Mouse (Mus musculus): ENCODE results near the gene Il1r1.
"Not testable (repeated sequence)": the region's sequence is repeated elsewhere in the genome, so short reads cannot be mapped to it uniquely, and the experiment has no call there.

Gene Il1r1

DNA sequence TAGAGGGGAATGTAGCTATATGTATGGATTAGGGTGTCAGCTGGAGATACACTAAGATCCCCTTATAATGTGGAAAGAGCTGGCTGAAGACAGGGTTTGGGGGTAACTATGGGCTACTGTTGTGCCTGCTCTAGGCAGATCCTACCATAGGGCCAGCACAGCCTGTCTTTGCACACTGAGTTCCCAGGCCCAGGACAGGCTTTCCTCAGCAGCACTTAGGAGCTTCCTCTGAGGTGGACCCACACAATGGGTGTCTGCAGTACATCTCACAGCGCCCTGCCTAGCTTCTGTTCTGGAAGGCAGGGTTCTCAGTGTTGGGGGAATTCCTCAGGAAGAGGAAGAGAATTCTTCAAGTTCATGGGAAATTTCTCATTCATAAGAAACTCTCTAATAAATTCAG is 48.6 kb downstream of the Il1r1 start:
- DNase-seq = no peak

DNA sequence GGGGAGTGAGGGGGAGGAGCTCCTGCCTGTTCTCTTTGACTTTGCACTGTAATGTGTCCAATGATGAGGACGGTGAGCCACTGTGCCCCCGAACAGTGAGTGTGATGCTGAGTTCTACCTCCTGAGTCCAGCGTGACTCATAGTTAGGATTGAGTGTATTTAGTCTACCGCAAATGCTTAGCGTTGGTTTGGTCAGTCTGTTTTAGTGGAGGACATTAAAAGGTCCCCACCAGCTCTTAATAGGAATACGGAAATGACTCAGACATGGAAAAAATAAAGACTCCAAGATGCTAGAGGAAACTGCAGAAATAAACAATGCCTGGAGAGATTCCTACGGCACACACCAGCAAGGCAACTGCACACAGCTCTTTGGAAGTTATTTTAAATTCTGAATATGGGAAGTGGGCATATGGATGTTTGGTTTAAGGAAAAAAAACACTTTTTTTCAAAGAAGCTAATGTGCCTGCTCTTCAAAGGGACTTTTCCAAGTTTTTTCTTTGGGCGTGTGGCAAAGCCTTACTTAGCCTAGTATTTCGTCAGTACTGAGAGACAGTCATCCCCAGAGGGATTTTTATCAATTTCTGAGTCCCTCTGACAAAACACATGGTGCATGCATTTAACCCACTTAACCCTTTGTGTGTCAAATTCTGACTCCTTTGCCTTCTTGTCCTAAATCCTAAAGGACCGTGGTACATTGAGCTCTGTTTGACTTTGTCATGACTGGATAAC is 50.6 kb downstream of the Il1r1 start:
- DNase-seq = no peak

GRCm38 (mm10) chr1:40277944-40278343 is 53.1 kb downstream of the Il1r1 start:
- no peak for DNase-seq

GRCm38 (mm10) chr1:40278720-40279119 is 53.8 kb downstream of the Il1r1 start:
- DNase-seq = no peak

DNA sequence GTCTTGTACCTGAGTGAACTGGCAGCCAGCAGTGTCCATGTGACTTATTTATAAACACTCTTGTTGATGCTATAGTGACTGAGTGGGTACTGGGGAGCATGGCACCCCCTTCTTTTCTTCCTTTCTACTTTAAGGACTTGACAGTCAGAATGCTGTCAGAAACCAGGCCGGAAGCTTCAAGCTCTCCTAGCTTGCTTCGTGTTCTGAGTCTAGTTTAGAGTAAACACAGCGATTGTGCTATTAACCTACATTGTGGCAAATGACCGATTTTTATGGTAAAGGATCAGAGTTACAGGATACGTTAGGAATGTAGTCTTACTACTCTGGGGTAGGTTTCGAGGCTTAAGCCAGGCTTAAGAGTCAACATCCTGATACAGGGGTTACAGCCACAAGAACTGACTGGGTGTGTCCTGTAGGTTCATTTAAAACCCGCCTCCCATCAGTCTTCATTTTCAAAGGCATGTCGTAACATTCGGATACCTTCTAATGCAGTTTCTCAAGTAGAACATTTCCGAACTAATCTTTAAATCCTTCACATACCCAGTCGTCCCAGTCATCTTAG is 54.4 kb downstream of the Il1r1 start:
- no peak for DNase-seq

DNA sequence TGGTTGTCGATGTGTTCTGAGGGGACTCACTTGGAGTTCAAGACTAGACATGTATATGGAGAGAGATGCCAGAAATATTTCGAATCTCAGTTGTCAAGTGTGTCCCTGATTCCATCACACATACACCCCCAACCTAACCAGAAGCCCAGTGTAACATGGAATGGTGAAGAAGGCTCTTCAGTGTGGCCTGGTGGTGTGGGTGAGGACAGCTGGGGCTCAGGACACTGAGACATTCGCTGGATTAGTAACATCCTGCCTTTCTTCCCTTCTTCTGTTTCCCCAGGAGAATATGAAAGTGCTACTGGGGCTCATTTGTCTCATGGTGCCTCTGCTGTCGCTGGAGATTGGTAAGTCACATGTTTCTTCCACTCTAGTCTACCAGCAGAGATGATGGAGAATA is 57.1 kb downstream of the Il1r1 start:
- no peak for DNase-seq

GRCm38 (mm10) chr1:40282394-40282793 is 57.5 kb downstream of the Il1r1 start:
- no peak for DNase-seq

- no peak for DNase-seq
These were observed 59.1 kb downstream of the Il1r1 start for GRCm38 (mm10) chr1:40283995-40284394.

DNA sequence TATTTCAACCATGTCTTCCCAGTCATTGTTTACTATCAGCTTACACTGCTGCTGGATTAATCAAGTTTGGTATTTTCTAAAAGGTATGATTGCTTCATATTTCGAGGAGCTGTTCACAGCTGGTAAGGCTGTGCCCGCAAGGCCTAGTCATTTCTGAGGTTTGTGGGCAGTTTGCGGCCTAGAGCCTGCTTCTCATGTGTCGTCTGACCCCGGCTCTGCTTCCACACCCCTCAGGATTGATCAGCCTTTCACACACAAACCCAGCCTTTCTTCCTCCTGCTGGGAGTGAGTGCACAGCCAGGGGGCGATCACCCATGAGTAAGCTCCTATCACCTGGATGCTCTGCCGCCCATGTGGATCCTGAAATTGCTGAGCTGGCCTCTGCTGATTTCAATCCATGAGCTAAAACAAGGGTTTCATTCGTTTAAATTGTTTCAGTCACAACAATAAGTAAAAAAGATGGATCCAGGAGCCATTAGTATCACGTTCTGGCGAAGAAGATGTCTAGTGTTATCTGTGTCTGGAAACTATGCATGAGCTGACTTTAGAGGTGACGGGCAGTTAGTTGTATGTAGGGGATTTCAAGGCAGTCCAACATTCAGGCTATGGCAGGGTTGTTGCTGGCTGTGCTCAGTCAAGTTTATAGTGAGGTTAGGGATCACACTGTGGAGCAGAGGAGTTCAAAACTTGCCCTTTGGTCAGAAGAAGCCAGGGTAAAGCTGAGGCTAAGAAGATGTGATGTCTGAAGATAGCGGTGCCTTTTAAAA is 65.8 kb downstream of the Il1r1 start:
- no peak for DNase-seq

- no peak for DNase-seq
These were observed 67.4 kb downstream of the Il1r1 start for GRCm38 (mm10) chr1:40292231-40292630.

GRCm38 (mm10) chr1:40293891-40294290 is 69.0 kb downstream of the Il1r1 start:
- DNase-seq = no peak

DNA sequence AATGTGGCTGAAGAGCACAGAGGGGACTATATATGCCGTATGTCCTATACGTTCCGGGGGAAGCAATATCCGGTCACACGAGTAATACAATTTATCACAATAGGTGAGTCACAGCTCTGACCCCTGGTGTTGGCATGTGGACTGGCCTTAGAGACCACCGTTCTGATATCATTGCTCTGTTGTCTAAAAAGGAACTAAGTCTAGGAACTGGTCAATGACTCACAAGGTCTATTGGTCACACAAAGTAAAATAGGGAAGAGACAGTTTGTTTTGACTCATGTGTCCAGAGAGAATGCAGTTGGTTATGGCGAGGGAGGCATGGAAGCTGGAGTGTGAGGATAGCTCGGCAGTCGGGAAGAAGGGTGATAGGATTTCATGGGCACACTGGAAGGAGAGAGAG is 69.9 kb downstream of the Il1r1 start:
- no peak for DNase-seq

DNA sequence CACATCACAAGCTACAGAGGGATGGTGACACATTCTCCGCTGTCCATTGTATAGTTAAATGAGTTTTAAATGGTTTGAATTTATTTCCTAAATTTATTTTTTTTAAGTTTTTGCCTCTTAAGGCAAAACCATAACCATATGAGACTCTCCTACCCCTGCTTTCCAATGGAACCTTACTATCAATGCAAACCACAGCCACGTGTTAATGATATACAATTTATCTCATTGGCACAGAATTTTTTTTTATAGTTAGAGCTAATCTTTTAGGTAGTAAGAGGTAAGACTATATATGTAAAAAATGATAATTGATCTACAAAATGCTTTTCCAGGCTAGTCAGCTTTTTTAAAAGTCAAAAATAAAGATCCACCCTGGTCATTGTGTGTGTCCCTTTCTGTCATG is 73.2 kb downstream of the Il1r1 start:
- no peak for DNase-seq

DNA sequence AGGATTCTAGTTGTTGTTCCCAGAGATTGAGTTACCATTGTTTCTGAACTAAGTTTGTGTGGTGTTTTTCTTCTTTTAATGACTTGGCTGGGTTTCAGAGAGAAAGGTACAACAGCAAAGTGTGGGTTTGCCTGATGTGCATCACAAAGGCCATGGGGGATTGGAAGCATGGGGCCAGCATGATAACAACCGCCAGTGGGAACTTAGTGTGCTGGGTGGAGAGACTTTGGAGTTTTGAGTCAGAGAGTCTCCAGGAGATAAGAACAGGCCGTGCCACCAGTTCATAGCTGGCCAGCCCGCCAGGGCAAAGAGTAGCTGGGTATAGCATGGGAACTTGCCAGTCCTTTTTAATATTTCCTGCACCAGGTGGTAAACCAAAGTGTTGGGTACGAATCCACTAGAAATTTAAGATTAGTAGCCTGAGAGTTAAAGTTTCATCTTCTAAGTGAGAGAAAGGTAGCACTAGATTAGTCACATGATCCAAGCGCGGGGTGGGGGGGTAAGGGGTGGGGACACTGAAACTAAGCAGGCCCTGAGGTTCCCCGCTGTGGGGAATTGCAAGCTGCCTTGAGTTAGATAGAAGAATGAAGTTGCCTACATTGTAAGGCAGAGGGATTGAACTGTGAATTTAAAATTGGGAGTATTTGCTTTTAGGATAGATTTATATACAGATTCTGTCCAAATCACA is 78.4 kb downstream of the Il1r1 start:
- DNase-seq = no peak

- not testable (repeated sequence) for DNase-seq
These were observed 79.4 kb downstream of the Il1r1 start for GRCm38 (mm10) chr1:40304321-40304720.

DNA sequence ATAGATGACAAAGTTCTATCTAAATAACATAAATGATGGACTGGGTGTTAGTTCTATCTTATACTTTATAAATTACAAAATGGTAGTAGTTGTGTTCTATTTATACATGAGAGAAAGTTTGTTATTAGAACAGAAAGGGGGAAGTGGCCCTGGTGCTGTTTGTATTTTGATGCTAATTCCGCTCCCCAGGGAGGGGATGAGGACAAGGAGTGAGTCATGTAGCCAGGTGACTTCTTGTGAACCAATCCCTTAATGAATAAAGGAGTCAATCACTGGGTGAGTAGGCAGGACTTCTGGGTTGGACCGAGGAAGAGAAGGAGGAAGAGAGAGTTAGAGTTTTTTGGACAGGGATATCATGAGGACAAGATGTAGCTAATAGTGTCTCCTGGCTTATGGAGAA is 81.2 kb downstream of the Il1r1 start:
- no peak for DNase-seq

GRCm38 (mm10) chr1:40311123-40311522 is 86.2 kb downstream of the Il1r1 start:
- DNase-seq = no peak

DNA sequence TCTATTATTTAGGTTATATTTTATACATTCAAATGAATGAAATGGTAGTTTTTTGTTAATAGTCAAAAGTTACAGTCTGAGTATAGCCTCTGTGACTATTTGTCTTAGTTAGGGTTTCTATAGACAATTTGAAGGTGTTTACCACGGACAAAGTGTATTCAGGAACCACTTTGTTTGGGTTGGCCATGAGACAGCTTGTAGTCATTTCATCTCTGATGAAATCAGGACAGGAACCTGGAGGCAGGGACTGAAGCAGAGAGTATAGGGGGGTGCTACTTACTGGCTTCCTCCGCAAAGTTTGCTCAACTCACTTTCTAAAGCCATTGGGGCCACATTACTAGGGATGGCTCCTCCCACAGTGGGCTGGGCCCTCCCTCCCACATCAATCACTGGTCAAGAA is 86.7 kb downstream of the Il1r1 start:
- no peak for DNase-seq

GRCm38 (mm10) chr1:40314016-40314415 is 89.1 kb downstream of the Il1r1 start:
- DNase-seq = no peak

DNA sequence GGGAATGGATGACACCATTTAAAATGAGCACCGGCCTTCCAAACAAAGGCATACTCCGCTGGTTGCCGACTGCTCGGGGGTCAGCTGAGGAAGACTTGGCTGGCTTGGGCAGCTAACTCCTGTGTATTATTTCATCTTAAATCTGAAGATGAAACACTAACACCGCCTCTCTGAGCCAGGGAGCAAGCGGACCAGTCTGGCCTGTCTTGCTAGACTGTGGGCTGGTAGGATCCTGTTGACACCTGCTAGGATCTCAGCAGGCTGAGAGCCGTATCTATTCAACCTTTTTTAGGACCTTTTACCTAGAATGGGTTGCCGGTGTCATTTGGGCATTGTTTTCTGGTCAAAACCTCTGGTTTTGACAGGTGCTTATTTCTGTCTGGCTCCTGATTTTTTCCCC is 92.8 kb downstream of the Il1r1 start:
- no peak for DNase-seq

GRCm38 (mm10) chr1:40321824-40322223 is 96.9 kb downstream of the Il1r1 start:
- no peak for DNase-seq

GRCm38 (mm10) chr1:40322543-40322942 is 97.7 kb downstream of the Il1r1 start:
- no peak for DNase-seq

GRCm38 (mm10) chr1:40324457-40324856 is 99.6 kb downstream of the Il1r1 start, which contains the start of gene Il1rl2:
Gene Il1rl2, plus strand, starts transcription at chr1:40324610.
- DNase-seq = peak; percentile 36 to 49
